Mouse (Mus musculus) ovary, postnatal 14 days (tissue): ENCODE results near the gene Olfr543.
"Not testable (repeated sequence)": the region's sequence is repeated elsewhere in the genome, so short reads cannot be mapped to it uniquely, and the experiment has no call there.

Experiments
- DNase-seq: peaks from one replicate; pipeline ENCODE4 v3.0.0; 2022; ENCODE audit warnings: low spot score

The Olfr543 gene

DNA sequence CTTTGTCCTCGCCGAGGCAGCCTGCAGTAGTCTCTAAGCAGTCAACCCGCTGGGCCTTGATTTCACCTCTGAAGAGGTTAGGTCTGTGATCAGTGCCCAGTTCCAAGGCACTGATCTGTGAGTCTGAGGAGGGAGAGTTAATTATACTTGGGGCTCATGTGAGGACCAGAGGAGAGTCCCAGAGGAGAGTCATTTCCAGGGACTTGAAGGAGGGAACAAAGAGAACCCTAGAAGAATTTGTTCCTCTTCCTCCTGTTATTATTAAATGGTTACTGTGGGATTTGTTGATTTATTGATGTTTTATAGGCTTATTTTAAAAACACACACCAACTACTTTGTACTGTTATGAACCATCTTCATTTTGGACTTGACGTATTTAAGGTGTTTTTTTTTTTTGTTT is at the start of gene Olfr543:
Gene Olfr543 (minus strand): TSS at position 101 of the 400 bp plus-strand sequence.
- DNase-seq, result no peak

DNA sequence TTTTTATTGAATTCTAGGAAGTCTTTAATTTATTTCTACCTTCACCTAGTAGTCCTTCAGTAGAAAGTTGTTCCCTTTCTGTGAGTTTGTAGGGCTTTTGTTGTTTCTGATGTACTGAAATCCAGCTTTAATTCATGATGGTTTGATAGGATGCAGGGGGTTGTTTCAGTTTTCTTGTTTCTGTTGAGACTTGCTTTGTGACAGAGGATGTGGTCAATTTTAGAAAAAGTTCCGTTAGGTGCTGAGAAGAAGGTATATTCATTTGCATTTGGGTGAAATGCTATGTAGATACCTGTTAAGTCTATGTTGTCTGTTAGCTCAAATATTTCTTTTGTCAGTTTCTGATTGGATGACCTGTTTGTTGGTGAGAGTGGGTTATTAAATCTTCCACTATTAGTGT is 47.6 kb upstream of the Olfr543 start:
- no peak for DNase-seq

DNA sequence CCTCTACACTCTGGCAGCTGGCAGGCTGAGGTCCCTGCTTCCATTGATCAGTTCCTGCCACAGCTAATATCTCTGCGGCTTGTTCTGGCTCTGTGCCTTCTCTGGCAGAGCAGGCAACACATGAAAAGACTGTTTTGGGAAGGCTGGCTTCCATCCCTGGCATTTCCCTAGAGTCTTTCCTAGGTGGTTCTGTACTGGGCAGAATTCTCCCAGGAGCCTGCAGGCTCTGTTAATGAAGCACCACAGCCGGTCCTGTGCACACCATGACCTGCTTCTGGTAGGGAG is 35.5 kb upstream of the Olfr543 start:
- no peak for DNase-seq

- DNase-seq, result peak; percentile 14
These were observed 35.0 kb upstream of the Olfr543 start for GRCm38 (mm10) chr7:102516261-102517050.

GRCm38 (mm10) chr7:102514144-102514543 is 32.7 kb upstream of the Olfr543 start:
- DNase-seq, result no peak

DNA sequence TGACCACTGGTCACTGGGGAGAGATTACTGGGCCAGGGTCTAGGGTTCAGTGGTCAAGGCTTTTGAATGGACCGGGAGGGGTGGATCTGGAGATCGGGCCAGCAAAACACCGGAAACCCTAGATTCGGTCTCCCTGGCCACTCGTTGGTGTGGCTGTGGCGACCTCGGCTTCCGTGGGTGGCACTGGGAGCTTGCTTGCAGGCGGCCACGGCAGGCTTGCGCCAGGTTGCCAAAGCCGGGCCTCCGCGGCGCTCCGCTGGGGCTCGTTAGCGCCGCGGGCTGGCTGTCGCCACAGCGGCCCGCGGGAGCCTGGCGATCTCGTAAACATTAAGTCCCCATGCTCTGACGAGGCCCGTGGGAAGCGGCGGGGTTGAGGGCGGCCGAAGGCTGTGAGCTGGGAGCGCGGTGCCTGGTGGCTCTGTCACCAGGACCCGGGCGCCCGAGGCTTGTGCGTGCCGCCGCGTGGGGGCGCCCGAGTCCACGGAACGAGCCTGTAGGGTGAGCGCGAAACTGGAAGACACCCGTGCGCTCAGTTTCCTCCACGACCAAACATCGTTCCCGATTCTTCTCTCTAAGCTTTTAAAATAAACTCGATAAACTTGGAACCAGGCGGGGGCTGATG is 31.4 kb upstream of the Olfr543 start:
- peak; percentile 84 for DNase-seq

DNA sequence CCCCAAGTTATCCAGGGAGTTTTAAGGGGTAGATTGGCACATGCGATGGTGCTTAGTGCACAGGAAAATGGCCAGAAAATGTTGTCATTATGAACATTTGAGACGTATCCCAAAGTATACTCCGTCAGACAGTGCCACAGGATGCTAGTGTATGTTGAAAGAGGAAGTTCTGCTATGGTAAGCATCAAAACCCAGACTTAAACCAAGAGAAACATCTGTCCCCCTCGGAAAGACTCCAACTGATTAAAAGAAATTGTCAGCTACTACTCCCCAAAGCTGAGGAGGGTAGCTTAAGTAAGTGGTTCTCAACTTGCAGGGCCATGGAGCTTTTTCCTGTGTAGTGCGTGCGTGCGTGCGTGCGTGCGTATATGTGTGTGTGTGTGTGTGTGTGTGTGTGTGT is 30.4 kb upstream of the Olfr543 start:
- DNase-seq, result no peak

GRCm38 (mm10) chr7:102509726-102510125 is 28.2 kb upstream of the Olfr543 start:
- no peak for DNase-seq

DNA sequence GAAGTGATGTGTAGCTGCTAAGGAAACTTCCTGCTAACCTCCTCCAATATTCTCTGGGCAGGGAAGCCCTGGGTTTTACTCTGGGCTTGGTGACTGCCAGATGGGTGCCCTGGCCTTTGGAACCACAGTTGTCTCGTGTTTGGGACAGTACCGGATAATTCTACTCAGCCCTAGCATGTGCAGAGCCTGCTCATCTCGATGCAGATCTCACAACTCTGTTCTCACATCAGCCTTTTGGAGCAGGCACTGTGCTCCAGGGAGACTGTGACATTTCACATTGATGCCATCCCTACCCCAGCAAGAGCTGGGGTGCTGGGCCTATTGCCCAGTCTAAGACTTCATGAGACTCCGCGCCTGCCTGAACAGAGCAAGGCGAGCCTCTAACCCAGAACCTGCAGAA is 27.2 kb upstream of the Olfr543 start:
- no peak for DNase-seq

DNA sequence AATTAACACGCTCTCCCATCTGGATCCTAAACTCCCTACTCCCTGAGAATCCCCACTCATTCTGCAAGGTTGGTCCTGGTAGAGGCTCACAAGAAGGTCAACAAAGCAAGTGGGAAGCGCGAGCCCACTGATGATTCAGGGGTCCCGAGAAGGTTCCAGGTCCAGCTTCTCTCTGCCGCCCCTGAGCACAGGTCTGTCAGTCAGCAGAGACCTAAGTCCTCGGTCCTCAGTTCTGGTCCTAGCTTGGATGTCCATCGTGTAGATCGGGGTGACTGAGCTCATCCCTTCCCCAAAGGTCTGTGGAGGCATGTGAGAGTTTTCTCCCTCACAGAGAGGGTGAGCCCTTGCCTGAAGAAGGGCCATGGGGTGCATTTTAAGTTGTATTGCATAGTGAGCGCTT is 26.6 kb upstream of the Olfr543 start:
- DNase-seq, result no peak

DNA sequence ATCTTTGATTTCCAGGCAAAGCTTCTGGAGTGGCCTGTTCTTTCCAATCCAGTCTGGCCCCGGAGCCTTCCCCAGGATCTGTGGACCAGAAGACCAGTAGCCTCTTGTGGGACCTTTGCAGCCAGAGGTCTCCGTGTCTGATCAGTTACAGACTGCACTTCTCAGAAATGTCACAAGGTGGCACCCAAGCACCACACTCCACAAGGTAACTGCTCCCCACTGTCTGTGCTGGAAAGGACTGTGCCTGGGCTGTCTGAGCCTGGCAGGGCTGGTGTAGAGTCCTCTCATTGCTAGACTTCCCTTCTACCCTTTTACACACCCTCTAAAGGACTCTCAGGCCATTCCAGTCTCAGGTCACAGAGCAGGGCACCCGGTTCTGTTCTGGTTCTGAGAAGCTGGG is 25.4 kb upstream of the Olfr543 start:
- peak; percentile 63 for DNase-seq

GRCm38 (mm10) chr7:102501986-102502385 is 20.5 kb upstream of the Olfr543 start:
- DNase-seq, result no peak

DNA sequence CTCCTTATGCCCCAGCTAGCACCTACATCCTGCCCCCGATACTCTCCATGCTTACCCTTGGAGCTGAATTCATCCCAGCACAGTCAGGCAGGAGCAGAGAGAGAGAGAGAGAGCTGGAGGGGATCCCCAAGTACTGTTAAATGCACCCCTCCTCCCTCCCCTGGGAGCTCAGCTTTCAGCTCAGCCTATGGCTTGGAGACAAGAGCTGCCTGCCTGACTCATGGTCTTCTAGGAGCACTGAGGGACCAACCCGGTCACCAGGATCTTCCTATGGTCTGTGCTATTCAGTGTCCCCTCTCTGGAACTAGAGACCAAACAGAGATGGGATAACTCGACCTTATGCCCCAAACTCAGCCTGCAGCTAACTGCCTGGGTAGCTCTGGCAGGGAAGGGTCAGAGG is 18.0 kb upstream of the Olfr543 start, which contains the start of gene Olfr545:
Gene Olfr545 (minus strand): TSS at position 101 of the 400 bp plus-strand sequence.
- DNase-seq, result no peak

DNA sequence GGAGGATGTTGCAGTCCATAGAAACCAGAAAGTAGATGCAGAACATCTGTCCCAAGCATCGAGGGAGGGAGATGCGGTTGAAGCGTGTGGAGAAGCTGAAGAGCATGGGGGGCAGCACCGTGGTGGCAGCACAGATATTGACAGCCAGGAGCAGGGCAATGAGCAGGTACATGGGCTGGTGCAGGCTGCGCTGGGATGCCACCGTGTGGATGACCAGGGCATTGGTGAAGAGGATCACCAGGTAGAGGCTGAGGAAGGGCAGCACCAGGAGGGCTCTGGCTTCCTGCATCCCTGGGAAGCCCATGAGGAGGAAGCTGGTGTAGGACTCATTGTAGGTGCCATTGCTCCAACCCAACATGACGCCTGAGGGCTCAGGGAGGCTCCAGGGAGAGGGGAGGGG is 12.9 kb upstream of the Olfr543 start:
- not testable (repeated sequence) for DNase-seq

- no peak for DNase-seq
These were observed 6.7 kb upstream of the Olfr543 start, which contains the start of gene Olfr544 for GRCm38 (mm10) chr7:102488161-102488560. TSS of gene Olfr544 (minus strand) at chr7:102488313.

GRCm38 (mm10) chr7:102486105-102486504 is 4.6 kb upstream of the Olfr543 start:
- no peak for DNase-seq

DNA sequence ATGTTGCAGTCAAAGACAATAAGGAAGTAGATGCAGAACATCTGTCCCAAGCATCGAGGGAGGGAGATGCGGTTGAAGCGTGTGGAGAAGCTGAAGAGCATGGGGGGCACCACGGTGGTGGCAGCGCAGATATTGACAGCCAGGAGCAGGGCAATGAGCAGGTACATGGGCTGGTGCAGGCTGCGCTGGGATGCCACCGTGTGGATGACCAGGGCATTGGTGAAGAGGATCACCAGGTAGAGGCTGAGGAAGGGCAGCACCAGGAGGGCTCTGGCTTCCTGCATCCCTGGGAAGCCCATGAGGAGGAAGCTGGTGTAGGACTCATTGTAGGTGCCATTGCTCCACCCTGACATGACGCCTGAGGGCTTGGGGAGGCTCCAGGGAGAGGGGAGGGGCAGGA is 3.3 kb upstream of the Olfr543 start:
- not testable (repeated sequence) for DNase-seq

DNA sequence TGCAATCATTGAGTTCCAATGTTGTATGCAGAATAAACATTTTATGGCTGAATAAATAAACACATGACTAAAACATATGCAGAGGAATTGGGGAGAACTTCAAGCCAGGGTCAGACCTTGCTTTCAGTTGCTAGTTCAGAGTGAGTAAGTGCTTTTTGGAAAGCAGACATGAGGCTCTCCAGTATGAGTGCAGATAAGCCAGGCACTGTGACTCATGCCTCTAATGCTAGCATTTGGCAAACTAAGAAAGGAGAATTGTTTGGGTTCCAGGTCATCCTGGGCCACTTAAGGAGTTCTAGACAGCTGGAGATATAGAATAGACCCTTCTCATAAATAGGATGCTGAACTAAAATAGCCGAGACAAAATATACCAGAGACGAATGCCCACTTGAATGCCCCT is 2.2 kb upstream of the Olfr543 start:
- DNase-seq, result no peak

GRCm38 (mm10) chr7:102480821-102481220 is 658 bp downstream of the Olfr543 start:
- DNase-seq, result no peak

GRCm38 (mm10) chr7:102479368-102480078 is 2.0 kb downstream of the Olfr543 start:
- peak; percentile 27 for DNase-seq

DNA sequence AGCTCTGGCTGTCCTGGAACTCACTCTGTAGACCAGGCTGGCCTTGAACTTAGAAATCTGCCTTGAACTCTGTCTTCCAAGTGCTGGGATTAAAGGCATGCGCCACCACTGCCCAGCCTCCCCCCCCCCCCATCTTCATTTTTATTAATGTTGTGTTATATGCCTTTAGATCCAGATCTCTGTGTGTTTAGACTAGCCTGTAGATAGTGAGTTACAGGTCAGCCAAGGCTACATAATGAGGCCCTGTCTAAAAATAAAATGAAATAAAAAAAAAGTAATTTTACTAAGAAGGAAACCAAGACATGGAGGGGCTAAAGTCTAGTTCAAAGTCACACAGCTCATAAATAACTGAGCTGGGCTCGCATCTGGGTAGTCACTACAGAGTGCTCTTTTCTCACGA is 2.6 kb downstream of the Olfr543 start:
- no peak for DNase-seq

DNA sequence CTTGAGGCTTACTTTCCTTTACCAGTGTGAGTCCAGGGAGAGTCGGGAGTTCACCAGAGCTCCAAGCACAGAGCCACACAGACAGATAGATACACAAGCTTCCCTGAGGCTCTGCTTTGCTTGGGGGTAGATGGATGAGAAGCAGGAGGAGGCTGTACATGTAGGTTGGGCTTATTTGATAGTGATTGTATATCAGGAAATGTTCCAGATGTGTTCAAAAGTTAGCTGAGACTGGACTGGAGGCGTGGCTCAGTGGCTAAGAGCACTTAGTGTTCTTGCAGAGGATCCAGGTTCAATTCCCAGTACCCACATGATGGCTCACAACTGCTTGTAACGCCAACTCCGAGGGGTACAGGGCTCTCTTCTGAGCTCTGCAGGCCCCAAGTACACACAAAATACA is 3.1 kb downstream of the Olfr543 start:
- DNase-seq, result no peak

GRCm38 (mm10) chr7:102477377-102477776 is 4.1 kb downstream of the Olfr543 start:
- no peak for DNase-seq
